Mouse (Mus musculus): ENCODE measurements around the gene Ncl. TPM values are rescaled to one million over a fixed set of nuclear protein-coding genes. Genes with fewer than 3 reads are reported as not detected.

The Ncl gene
- polyA plus RNA-seq, 1 experiment from 2014 or later, result 285 TPM

DNA sequence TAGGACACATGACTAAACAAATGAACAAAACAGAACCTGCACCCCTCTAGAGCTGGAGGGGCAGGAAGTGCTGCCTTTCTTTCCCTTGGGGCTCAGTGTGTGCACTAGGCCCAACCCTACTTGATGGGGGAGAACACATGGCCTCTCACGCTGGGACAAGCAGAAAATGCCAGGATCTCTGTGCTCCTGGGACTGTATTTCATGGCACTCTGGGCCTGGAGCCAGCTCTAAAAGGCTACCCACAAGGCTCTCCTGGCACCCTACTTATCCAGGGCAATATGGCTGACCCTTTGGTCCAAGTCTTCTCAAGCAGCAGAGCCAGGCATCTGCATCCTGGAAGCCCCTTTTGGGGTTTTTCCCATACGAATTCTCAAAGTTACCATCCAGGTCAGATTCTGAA is 32.2 kb upstream of the Ncl start:
- no peak overlapping the region for H3K27ac ChIP-seq
- H3K9me3 ChIP-seq (replicated peaks), result no peaks in the 10 kb centered on the region
- H3K4me2 ChIP-seq, result no peak overlapping the region
- no peaks in the 10 kb centered on the region for H3K27me3 ChIP-seq
- no peaks in the 10 kb centered on the region for H3K4me1 ChIP-seq
- H3K4me3 ChIP-seq, result no peak overlapping the region
- no peak overlapping the region for H3K9ac ChIP-seq
- no peaks in the 10 kb centered on the region for H3K36me3 ChIP-seq (ENCODE audit: poor library complexity, severe bottlenecking)
- 73% methylated on average over 2 of the region's 2 CpGs for WGBS
- no peak for ATAC-seq

DNA sequence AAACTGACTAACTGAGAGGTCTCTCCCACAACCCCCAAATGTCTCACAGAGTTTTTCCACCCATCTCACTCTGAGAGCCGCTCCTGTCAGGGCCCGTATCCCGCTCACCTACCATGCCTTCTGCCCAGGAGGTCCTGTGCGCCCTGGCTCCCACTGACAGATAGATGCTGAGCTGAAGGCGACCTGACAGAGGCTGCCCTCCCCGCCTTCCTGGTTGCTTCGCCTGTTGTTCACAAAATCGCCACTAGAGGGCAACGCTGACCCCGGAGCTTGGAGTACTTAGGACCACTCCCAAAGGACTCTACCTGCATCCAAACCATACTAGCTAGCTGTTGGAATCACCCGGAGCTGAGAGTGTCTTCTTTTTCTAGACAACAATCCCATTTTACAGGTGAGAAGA is 30.0 kb upstream of the Ncl start:
- no peak overlapping the region for H3K4me3 ChIP-seq
- H3K4me2 ChIP-seq, result no peak overlapping the region
- no peak overlapping the region for H3K9ac ChIP-seq
- 5% methylated on average over 11 of the region's 11 CpGs for WGBS
- H3K36me3 ChIP-seq (ENCODE audit: poor library complexity, severe bottlenecking), result no peaks in the 10 kb centered on the region
- no peaks in the 10 kb centered on the region for H3K27me3 ChIP-seq
- H3K9me3 ChIP-seq (replicated peaks), result no peaks in the 10 kb centered on the region
- no peak overlapping the region for H3K27ac ChIP-seq
- ATAC-seq, result peak; percentile 38; the same call in 1 of the 2 replicates
- no peaks in the 10 kb centered on the region for H3K4me1 ChIP-seq

DNA sequence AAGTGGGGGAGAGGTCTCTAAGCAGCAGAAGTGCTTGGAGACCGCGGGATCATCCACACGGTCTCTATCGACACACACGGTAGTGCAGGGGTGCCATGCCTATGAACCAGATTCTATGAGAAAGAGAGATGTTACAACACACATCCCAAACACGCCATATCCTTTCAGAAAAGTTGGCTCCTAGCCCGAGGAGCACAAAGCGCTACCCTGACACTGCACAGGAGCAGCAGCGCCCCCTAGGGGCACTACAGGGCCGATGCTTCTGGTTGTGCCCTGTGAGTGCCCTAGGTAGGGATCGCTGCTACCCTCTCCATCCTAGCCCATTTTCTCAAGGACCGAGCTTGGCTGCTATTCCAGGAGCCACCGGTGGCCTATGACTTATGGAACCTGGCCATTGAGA is 21.8 kb upstream of the Ncl start:
- Histone ChIP-seq H3K4me2 (no peak overlapping the region), H3K36me3 (ENCODE audit: poor library complexity, severe bottlenecking) (no peaks in the 10 kb centered on the region), H3K9me3 (replicated peaks) (no peaks in the 10 kb centered on the region), H3K27ac (no peak overlapping the region), H3K27me3 (no peaks in the 10 kb centered on the region), H3K9ac (no peak overlapping the region), H3K4me1 (peaks cover 3% of the 10 kb centered on the region; the same call in 1 of the 2 replicates), H3K4me3 (no peak overlapping the region)
- ATAC-seq, result no peak
- WGBS, result 42% methylated on average over 13 of the region's 13 CpGs

DNA sequence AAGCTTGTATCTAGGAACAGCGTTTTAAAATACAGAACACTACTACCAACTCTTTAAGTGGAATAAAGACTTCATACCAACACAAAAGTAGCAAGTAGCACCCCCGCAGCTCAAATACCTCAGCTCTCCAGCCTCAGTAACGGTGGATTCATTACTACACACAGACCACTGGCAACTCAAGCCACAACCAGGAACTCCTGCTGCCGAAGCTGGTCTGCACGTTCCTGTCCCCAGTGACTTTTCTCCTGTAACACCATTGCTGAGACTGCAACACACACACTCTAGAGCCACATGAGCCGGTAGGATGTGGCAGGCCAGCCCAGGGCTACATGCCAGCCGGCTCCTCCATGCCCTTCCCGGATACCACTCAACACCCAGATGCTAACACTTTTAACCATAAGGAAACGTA is 20.0 kb upstream of the Ncl start:
- Histone ChIP-seq H3K9me3 (replicated peaks) (no peaks in the 10 kb centered on the region), H3K4me1 (peaks cover 3% of the 10 kb centered on the region; the same call in 1 of the 2 replicates), H3K36me3 (ENCODE audit: poor library complexity, severe bottlenecking) (no peaks in the 10 kb centered on the region), H3K4me2 (no peak overlapping the region), H3K27ac (no peak overlapping the region), H3K4me3 (no peak overlapping the region), H3K27me3 (no peaks in the 10 kb centered on the region), H3K9ac (no peak overlapping the region; the same call in 1 of the 2 replicates)
- 78% methylated on average over 9 of the region's 9 CpGs for WGBS
- no peak for ATAC-seq

DNA sequence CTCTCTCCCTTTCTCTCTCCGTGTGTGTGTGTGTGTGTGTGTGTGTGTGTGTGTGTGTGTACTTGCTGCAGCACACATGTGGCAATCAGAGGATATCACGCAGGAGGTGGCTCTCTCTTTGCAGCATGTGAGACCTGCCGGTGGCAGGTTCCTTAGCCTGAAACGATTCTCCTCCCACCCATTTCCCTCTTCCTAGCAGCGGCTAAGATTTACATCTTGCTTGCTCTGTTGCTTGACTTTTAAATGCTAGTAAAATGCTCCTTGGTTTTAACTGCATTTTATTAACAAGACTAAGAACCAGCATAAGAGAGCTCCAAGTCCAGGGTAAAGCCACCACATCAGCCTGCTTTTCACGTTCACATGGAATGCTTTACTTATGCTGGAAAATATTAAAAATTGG is 19.5 kb upstream of the Ncl start:
- H3K4me3 ChIP-seq, result no peak overlapping the region
- no peak overlapping the region for H3K9ac ChIP-seq
- no peak overlapping the region for H3K4me2 ChIP-seq
- 81% methylated on average over 5 of the region's 6 CpGs for WGBS
- ATAC-seq, result no peak
- H3K4me1 ChIP-seq, result peaks cover 3% of the 10 kb centered on the region; the same call in 1 of the 2 replicates
- no peaks in the 10 kb centered on the region for H3K36me3 ChIP-seq (ENCODE audit: poor library complexity, severe bottlenecking)
- no peaks in the 10 kb centered on the region for H3K27me3 ChIP-seq
- H3K27ac ChIP-seq, result no peak overlapping the region
- H3K9me3 ChIP-seq (replicated peaks), result no peaks in the 10 kb centered on the region

DNA sequence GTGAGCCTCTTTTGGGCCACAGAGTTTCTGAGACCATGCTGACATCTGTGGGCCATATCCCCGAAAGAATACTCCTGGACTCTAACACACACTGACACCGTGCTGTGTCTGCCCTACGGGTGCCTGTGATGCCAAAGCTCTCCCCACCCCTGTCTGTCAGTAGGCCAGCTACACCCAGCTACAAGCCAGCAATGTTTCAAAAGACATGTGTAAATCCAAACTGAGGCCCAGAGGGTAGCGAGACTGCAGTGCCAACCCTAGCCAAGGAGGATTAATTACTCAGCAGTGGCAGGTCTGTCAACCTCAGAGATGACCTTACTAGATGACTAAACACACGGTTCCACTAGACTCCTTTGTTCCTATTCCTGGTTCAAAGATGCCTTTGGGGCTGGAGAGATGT is 17.2 kb upstream of the Ncl start:
- WGBS, result 84% methylated on average over 5 of the region's 5 CpGs
- Histone ChIP-seq H3K4me1 (peaks cover 3% of the 10 kb centered on the region; the same call in 1 of the 2 replicates), H3K27ac (no peak overlapping the region), H3K9ac (no peak overlapping the region), H3K9me3 (replicated peaks) (no peaks in the 10 kb centered on the region), H3K4me3 (no peak overlapping the region), H3K4me2 (no peak overlapping the region), H3K27me3 (no peaks in the 10 kb centered on the region), H3K36me3 (ENCODE audit: poor library complexity, severe bottlenecking) (no peaks in the 10 kb centered on the region)
- ATAC-seq, result no peak

DNA sequence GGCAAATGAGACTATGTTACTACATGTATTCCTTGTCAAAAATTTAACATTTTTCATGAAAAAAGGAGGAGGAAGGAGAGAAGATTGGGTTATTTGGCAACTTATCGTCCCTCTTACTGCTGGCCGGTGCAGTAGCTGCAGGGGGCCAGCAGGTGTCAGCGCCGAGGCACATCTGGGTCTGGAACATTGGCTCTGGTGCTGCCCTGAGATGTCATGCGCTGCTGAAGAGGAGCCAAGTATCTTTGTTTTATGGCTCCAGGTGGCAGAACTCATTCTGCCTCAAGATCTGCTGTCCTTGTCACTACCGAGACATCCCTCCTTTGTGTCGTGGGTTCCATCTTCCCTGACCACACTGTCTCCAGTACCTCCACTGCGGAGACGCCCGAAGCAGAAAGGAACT is 12.8 kb upstream of the Ncl start:
- no peak overlapping the region for H3K4me3 ChIP-seq
- H3K27me3 ChIP-seq, result no peaks in the 10 kb centered on the region
- 51% methylated on average over 10 of the region's 10 CpGs for WGBS
- no peak for ATAC-seq
- no peaks in the 10 kb centered on the region for H3K36me3 ChIP-seq (ENCODE audit: poor library complexity, severe bottlenecking)
- H3K27ac ChIP-seq, result no peak overlapping the region
- H3K9me3 ChIP-seq (replicated peaks), result no peaks in the 10 kb centered on the region
- H3K9ac ChIP-seq, result no peak overlapping the region
- H3K4me2 ChIP-seq, result no peak overlapping the region
- H3K4me1 ChIP-seq, result no peaks in the 10 kb centered on the region

DNA sequence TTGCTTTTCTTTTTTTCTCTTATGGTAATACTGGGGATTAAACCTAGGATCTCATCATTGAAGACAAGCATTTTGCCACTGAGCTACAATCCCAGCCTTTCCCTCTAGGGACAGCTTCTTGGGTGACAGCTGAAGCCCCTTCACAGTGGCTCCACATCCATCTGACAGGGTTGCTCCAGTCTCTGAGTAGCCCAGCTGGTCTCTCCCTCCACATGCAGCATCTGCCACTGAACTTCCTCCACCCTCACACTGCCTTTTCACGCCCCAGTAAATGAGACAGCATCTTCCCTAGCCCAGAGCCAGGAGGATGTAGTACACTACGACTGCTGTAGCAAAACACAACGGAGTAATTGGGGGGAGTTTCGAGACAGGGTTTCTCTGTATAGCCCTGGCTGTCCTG is 8.9 kb upstream of the Ncl start:
- no peaks in the 10 kb centered on the region for H3K27me3 ChIP-seq
- ATAC-seq, result no peak
- WGBS, result 78% methylated on average over 4 of the region's 4 CpGs

DNA sequence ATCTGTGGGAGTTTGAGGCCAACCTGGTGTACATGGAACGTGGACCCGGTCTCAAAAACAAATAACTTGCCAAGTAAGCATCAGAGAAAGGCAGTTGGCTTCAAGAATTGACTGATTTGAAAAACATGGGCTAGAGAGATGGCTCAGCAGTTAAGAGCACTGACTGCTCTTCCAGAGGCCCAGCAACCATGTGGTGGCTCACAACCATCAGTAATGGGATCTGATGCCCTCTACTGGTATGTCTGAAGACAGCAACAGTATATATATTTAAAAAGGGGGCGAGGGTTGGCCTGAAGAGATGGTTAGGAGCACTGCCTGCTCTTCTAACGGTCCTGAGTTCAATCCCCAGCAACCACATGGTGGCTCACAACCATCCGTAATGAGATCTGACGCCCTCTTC is 4.5 kb upstream of the Ncl start:
- no peaks in the 10 kb centered on the region for H3K9me3 ChIP-seq (replicated peaks)
- ATAC-seq, result no peak
- H3K27me3 ChIP-seq, result no peaks in the 10 kb centered on the region
- H3K9ac ChIP-seq, result no peak overlapping the region
- H3K36me3 ChIP-seq (ENCODE audit: poor library complexity, severe bottlenecking), result no peaks in the 10 kb centered on the region
- H3K4me1 ChIP-seq, result peaks cover 14% of the 10 kb centered on the region
- no peak overlapping the region for H3K27ac ChIP-seq
- H3K4me2 ChIP-seq, result no peak overlapping the region
- 14% methylated on average over 6 of the region's 6 CpGs for WGBS
- H3K4me3 ChIP-seq, result no peak overlapping the region

More for the DNA sequence above, 8.9 kb upstream of the Ncl start:
- Histone ChIP-seq H3K27ac (no peak overlapping the region), H3K4me2 (no peak overlapping the region), H3K4me1 (no peaks in the 10 kb centered on the region), H3K4me3 (no peak overlapping the region), H3K9me3 (replicated peaks) (no peaks in the 10 kb centered on the region), H3K9ac (no peak overlapping the region), H3K36me3 (ENCODE audit: poor library complexity, severe bottlenecking) (no peaks in the 10 kb centered on the region)

DNA sequence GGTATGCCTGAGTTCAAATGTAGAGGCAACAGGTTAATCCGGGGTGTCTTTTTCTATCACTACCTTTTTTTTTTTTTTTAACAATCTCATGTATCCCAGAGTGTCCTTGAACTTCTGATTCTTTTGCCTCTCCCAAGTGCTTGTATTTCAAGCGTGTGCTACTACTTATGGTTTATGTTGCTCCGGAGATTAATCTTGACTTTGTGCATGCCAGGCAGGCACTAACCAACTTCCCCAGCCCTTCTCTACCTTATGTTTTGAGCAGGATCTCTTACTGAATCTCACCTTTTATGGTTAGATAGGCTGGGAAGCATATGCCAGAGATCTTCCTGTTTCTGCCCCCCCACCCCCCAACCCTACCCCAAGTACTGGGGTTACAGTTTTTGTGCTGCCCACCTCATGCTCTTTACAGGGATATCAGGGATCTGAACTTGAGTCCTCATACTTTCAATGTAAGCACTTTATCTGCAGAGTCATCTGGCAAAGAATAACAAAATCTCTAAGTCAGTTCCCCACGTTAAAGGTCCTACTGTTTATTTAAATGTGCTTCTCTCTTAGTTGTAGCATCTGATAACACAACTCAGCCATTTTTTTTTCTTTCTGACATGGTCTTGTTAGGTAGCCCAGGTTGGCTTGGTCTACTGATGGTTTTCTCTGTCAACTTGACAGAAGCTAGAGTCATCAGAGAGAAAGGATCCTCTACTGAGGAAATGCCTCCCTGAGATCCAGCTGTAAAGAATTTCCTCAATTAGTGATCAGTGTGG is 2.8 kb upstream of the Ncl start:
- Histone ChIP-seq H3K9me3 (replicated peaks) (no peaks in the 10 kb centered on the region), H3K27ac (no peak overlapping the region), H3K4me3 (no peak overlapping the region), H3K4me1 (peaks cover 22% of the 10 kb centered on the region), H3K4me2 (no peak overlapping the region), H3K9ac (no peak overlapping the region), H3K27me3 (no peaks in the 10 kb centered on the region), H3K36me3 (ENCODE audit: poor library complexity, severe bottlenecking) (peaks cover 6% of the 10 kb centered on the region)
- no peak for ATAC-seq
- 90% methylated on average over 4 of the region's 4 CpGs for WGBS

DNA sequence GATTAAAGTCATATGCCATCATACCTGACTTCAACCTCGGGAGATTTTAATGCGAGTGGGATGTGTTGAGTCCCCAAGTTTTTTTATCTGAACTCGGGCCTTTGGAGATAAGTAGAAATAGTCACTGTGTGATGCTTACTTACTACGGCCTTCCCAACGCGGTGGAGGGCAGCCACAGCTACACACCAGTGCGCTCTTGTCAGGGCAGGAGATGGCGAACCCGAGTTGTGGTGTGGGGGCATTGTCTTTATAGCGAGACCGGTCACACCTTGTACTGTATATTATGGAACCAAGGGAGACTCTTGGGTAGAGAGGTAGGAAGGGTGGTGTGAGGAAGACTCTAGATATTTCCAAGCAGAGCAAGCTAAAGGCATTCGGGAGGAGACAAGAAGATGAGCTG is 1.2 kb upstream of the Ncl start:
- Histone ChIP-seq H3K9ac (peak overlapping the region; percentile 94), H3K4me3 (peak overlapping the region; percentile 91), H3K27ac (no peak overlapping the region), H3K36me3 (ENCODE audit: poor library complexity, severe bottlenecking) (peaks cover 22% of the 10 kb centered on the region), H3K4me2 (peak overlapping the region; percentile 90), H3K4me1 (peaks cover 22% of the 10 kb centered on the region), H3K27me3 (no peaks in the 10 kb centered on the region), H3K9me3 (replicated peaks) (no peaks in the 10 kb centered on the region)
- no peak for ATAC-seq
- WGBS, result 21% methylated on average over 12 of the region's 12 CpGs

DNA sequence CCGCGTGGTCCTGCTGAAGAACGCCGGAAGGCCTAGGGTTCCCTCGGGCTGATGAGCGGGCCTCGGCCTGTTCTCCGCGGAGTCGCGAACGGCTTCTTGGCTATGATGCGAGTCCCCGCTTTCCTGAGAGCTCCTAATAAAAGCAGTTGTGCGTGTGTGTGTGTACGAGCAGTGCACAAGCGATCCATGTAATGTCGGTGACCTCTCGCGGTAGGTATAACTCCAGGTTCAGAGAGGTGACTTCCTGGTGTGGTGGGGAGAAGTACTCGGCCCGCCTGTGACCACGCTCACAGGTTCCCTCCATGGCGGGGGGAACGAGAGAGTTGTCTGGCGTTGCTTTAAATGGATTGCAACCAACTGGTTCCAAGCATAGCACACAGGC is 589 bp upstream of the Ncl start:
- Histone ChIP-seq H3K4me2 (peak overlapping the region; percentile 90), H3K27ac (peak overlapping the region; percentile 60), H3K36me3 (ENCODE audit: poor library complexity, severe bottlenecking) (peaks cover 29% of the 10 kb centered on the region), H3K9ac (peak overlapping the region; percentile 94), H3K4me3 (peak overlapping the region; percentile 91), H3K27me3 (no peaks in the 10 kb centered on the region), H3K4me1 (peaks cover 22% of the 10 kb centered on the region), H3K9me3 (replicated peaks) (no peaks in the 10 kb centered on the region)
- WGBS, result under 1% methylated on average over 26 of the region's 26 CpGs
- no peak for ATAC-seq

Measured in forebrain, embryonic 13.5 days (tissue).